Mouse (Mus musculus) c-Kit-positive CD71-positive TER-119-positive erythroid progenitor cells, embryonic 14.5 days (primary cell): ENCODE results near the gene Ulbp1.
"Not testable (repeated sequence)": the region's sequence is repeated elsewhere in the genome, so short reads cannot be mapped to it uniquely, and the experiment has no call there.

ENCODE experiments used
- DNase-seq: peaks from one replicate; pipeline ENCODE4 v3.0.0-alpha.2; 2013; ENCODE audit warnings: low spot score

Ulbp1 gene

DNA sequence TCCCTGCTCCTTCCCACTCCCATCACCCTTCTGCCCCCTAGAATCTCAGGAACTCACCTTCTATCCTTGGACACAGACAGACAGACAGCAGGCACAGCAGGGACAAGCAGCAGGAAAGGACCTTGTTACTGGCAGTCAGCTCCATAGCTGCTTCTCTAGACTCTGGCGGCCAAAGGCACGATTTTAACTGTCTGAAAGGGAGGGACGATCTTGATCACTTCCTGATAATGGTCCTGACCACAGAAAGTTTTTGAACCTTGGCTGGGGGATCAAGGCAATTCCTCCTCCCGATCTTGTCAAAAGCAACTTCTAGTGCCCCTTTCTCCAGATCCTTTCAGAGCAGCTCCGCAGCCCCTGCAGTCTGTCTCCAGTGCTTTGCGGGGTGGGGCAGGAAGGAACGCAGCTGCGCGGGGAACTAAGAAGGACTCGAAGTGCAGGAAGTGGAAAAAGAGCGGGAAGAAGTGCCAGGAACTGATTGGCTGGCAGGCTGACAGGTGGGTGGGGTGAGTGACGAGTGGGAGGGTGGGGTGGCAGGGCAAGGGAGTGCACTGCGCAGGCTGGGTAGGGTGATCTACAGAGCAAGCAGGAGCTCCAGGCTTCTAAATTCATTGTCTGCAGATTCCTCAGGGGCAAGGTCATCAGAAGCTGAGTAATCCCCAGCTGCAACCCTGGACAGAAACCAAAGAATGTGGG, at the start of gene Ulbp1:
Gene Ulbp1 (minus strand): TSS at position 442 of the 693 bp plus-strand sequence.
- DNase-seq, result peak; percentile 48

DNA sequence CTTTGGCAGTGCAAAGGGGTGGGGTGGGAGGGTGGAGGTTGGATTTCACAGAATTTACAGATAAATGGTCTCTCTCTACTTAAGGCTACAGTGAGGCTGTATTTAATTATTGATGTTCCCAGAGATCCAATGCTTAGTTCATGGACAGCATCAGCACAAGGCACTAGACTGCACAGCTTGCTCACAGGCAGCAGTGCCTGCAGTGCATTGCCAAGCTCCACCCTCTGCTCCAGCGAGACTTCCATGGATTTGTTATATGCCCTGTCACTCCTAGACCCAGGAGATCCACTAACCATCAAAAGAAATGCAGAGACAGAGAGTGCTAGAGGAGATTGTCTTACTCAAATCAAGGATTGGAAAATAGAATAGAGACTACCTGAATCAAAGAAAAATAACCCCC, 24.7 kb upstream of the Ulbp1 start:
- not testable (repeated sequence) for DNase-seq

- not testable (repeated sequence) for DNase-seq
Measured at GRCm38 (mm10) chr10:7492384-7492783, 18.9 kb upstream of the Ulbp1 start.

- DNase-seq, result no peak
Measured at GRCm38 (mm10) chr10:7483650-7484049, 10.2 kb upstream of the Ulbp1 start.

DNA sequence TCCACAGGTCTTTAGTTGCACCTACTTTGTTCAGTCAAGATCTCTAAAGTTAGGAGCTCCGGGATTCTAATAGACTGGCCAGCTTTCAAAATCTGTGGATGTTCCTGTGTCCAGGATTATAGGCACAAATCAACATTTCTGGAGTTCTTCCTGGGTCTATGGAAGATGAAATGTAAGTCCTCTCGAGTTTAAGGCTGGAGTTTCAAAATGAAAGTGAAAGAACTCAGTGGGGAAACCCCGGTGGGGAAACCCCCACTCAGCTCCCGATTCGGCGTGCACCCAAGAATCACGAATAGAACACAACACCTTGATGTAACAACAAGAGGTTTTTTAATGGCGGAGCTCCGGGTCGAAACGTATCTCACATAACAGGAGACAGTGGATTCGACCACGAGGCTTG, 787 bp upstream of the Ulbp1 start:
- DNase-seq, result not testable (repeated sequence)

GRCm38 (mm10) chr10:7471664-7472063, 1.8 kb downstream of the Ulbp1 start:
- no peak for DNase-seq

DNA sequence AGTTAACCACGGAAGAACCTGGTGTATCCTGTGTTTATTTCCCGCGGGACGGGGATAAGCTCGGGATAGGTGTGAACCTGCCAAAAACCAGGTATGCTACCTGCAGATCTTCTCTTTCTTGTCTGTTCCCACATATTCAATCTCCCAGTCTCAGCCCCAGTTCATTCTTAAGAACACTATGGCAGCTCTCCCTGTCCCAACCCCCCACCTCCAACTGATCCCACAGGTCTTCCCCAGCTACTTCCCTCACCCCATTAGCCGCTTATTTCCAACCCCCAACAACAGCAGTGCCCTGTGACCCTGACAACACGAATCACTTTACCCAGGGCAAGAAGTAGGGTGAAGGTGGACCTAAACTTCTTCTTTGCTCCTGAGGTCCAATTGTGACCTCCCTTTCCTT, 3.0 kb downstream of the Ulbp1 start:
- DNase-seq, result no peak

DNA sequence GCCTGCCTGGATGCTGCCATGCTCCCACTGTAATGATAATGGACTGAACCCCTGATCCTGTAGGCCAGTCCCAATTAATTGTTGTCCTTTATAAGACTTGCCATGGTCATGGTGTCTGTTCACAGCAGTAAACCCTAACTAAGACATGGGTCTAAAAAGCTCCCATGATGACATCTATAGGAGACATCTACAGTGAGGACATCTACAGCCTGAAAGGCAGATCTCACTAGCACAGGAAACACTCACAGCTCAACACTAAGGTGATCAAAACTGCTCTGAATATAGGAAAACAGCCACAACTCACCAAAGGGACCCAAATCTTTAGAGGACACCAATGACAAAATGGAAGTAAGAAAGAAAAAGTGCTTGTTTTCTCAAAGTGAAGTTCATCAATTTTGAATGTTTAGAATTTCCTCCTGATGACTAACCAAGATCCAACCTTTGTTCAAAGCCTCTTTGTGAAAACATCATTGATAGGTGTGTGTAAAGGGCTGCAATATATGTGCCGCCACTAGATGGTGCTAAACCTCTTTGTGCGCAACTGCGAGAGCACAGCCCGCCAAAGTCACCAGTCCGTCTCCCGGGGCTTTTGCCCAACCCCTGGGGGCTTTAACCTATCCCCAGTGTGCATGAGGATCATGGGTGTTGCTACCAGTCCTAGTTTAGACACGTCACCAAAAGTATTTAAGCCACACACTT, 3.6 kb downstream of the Ulbp1 start:
- DNase-seq, result not testable (repeated sequence)

- no peak for DNase-seq
Measured at GRCm38 (mm10) chr10:7462006-7462405, 11.4 kb downstream of the Ulbp1 start.

GRCm38 (mm10) chr10:7438928-7439327, 34.5 kb downstream of the Ulbp1 start:
- no peak for DNase-seq

DNA sequence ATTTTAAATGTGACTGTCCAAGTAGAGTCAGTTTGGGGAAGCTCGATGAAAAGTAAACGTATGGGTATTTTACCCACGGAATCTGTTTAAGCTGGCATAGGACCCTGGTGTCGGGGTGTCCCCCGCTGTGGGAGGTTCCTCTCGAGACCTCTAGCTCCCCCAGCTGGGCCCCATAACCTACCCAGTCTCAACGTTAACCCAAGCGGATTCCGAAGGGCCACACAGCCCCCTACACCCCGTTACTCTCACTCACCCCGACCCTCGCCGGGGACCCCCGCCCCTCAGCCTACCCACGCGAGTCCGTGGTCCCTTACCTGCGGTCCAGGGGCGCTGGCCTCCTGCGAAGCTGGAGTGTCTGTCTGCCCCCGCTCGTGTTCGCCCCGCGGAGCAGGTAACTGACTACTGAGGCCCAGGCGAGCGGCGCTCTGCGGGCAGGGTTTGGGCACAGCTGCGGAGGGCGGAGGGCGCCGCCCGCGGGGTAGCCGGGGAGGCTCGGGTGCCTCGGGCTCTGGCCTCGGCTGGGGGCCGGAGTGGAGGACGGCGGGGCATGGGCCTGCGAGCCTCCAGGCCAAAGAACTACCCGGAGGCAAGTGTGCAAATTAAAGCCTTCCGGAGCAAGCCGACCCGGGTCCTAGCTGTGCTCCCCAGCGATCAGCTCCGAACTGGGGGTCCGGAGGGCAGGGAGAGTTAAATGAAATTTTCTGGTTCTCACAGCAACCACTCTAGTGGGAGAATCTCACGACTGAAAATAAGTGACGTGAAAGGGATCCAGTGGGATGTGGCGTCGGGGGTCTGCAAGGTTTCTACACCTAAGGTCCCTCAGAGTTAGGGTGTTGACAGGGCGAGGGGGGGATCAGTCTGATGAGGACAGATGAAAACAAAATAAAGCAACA, 80.0 kb downstream of the Ulbp1 start:
- no peak for DNase-seq

GRCm38 (mm10) chr10:7391935-7392930, 81.2 kb downstream of the Ulbp1 start:
- DNase-seq, result no peak

GRCm38 (mm10) chr10:7391561-7391934, 81.9 kb downstream of the Ulbp1 start:
- no peak for DNase-seq

- no peak for DNase-seq
Measured at GRCm38 (mm10) chr10:7391108-7391507, 82.3 kb downstream of the Ulbp1 start.
